Mouse (Mus musculus): ENCODE results near the gene Nedd8.

The Nedd8 gene

GRCm38 (mm10) chr14:55660636-55661035 is 11.3 kb downstream of the Nedd8 start:
- DNase-seq (ENCODE audit: low spot score), result no peak

GRCm38 (mm10) chr14:55659960-55660573 is 11.9 kb downstream of the Nedd8 start, which contains the start of gene Mdp1:
Gene Mdp1 (minus strand): TSS chr14:55660508.
- DNase-seq (ENCODE audit: low spot score), result peak; percentile 81

- DNase-seq (ENCODE audit: low spot score), result no peak
These were observed 13.9 kb downstream of the Nedd8 start for GRCm38 (mm10) chr14:55658011-55658410.

GRCm38 (mm10) chr14:55656935-55657334 is 15.0 kb downstream of the Nedd8 start:
- no peak for DNase-seq (ENCODE audit: low spot score)

DNA sequence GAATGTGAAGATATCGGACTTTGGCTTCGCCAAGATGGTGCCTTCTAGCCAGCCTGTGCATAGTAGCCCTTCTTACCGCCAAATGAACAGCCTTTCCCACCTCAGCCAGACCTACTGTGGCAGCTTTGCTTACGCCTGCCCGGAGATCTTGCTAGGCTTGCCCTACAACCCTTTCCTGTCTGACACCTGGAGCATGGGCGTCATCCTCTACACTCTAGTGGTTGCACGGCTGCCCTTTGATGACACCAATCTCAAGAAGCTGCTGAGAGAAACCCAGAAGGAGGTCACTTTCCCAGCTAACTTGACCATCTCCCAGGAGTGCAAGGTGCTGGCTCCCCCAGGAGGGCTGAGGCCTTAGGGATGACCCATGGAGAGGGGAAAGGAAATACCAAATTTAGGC is 20.4 kb downstream of the Nedd8 start:
- DNase-seq (ENCODE audit: low spot score), result no peak

GRCm38 (mm10) chr14:55649884-55650283 is 22.0 kb downstream of the Nedd8 start, which contains the start of gene Tssk4:
Gene Tssk4 (plus strand): TSS chr14:55650184.
- no peak for DNase-seq (ENCODE audit: low spot score)

DNA sequence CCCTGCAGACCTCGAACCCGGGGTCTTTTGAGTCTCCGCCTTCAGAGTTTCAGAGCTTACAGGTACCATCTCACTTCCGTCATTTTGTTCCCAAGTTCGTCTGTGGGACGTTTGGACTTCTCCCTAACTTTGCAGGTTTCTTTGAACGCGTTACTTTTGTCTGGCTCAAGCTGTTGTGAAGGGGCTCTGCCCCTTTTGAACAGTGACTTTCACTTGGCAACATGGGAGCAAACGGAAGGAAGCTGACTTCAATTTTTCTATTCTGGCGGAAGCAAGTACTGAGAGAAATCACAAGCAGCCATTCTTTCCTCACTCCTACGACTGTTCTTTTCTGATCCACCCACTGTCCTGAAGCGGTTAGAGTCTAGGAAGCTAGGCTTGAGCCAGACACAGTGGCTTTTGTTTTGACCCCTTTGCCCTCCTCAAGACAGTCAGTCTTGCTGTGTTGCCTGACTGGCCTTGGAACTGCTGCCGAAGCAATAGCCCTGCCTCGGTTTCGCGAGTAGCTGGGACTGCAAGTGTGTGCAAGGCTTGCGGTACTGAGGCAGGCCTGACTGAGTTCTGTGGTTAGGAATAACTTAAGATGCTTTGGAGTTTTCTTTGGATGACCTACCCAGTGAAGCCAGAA is 27.5 kb downstream of the Nedd8 start:
- DNase-seq (ENCODE audit: low spot score), result no peak

DNA sequence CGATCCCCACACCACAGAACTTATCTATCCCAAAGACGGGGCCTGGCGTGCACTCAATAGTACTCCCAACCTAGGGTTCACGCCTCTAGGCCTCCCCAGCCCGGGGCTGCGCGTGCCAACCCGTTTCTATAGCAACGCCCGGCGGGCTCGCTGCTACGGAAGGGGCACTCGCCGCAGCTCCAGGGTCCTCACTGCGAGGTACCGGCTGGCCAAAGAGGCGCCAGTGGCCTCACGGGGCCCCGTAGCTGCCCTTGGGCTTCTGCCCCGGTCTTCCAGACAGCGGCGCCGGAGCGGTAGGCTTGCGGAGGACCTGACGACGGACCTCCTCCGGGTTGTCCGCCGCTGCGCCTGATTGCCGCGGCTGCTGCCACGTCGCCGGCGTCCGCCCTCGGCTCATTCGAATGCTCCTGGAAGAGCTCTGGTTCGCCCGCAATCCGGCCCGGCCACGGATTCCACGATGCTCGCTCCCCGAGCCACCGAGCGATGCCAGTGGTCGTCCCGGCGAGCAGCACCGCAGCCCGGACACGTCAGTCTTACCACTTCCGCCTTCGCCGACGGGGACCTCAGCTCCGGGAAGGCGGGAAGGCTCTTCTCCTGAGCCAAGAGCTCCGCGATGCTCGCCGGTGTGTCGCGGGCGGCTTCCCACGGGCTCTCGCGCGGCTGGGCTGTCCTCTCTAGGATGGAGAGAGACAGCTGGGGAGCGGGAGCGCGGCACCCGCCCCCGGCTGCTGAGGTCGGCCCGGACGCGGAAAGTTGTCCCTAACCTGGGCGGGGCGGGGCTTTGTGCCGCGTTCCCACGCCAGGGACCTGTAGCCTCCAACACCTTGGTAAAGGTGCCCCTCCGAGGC is 28.6 kb downstream of the Nedd8 start, which contains the start of gene Tm9sf1:
Gene Tm9sf1, minus strand, starts transcription at position 747 of the 848 bp plus-strand sequence.
- DNase-seq (ENCODE audit: low spot score), result peak; percentile 75

DNA sequence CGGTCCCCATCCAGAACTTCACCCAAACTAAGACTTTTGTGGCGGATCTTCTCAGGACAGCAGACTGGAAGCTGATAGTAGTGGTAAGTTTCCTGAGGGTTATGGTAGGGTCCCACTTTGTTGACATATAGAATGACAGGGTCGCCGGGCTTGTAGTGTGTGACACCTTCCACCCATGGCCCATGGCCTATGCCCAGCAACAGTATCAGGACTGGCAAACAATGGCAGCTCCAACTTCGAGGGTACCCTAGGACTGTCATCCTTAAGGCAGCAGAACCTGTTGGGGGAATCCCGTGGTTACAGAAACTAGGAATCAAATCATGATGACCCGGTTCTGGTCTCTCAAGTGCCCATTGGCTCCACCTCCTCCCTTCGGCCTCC is 29.3 kb downstream of the Nedd8 start:
- DNase-seq (ENCODE audit: low spot score), result no peak

GRCm38 (mm10) chr14:55641291-55641690 is 30.6 kb downstream of the Nedd8 start:
- no peak for DNase-seq (ENCODE audit: low spot score)

GRCm38 (mm10) chr14:55640816-55641215 is 31.1 kb downstream of the Nedd8 start:
- no peak for DNase-seq (ENCODE audit: low spot score)

GRCm38 (mm10) chr14:55637795-55638194 is 34.1 kb downstream of the Nedd8 start, which contains the start of gene Gm49378:
Gene Gm49378 (minus strand): TSS chr14:55637895.
- DNase-seq (ENCODE audit: low spot score), result no peak

GRCm38 (mm10) chr14:55635523-55636007 is 36.4 kb downstream of the Nedd8 start, which contains the start of gene Ipo4:
Gene Ipo4 (minus strand): TSS chr14:55635957.
- DNase-seq (ENCODE audit: low spot score), result peak; percentile 76

DNA sequence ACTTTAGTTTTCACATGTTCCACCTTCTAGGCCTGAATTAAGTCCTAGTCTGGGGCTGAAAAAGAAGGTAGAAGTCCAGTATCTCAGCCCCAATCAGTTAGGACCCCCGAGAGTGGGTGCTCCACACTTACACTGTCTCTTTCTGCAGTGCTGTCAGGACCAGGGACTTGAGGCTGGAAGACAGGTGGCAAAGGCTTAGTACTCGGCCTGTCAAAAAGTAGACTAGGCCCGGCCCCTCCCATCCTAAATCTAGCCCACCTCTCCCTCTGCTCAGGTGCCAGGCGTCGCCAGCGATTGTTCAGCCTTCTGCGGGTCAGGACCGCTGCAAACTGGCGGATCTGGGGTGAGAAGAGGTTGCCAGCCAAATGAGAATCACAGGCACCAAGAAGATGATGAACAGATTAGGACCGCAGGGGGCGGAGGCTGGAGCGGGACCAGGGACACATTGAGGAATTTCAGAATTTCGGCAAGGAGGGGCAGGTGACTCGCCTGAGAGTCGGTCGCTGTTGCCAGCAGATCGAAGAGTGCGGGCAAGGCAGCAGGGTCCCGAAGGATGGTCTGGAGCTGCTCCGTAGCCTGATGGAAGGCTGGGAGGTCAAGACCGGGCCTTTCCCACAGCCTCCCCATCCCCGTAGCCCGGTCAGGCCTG is 36.9 kb downstream of the Nedd8 start:
- DNase-seq (ENCODE audit: low spot score), result no peak

DNA sequence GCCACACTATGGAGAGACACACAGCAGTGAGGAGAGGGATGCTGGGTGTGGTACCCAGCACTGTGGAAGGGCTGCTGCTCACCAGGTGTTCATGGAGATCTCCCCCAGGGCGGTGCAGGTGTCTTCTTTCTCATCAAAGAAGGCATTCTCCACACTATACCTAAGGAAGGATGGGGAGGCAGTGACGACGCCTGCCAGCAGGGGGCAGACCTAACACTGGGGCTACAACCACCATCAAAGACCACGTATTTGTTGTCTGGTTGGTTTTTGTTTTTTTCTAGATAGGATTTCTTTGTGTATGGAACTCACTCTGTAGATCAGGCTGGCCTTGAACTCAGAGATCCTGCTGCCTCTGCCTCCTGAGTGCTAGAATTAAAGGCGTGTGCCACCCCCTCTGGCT is 42.6 kb downstream of the Nedd8 start:
- DNase-seq (ENCODE audit: low spot score), result no peak

DNA sequence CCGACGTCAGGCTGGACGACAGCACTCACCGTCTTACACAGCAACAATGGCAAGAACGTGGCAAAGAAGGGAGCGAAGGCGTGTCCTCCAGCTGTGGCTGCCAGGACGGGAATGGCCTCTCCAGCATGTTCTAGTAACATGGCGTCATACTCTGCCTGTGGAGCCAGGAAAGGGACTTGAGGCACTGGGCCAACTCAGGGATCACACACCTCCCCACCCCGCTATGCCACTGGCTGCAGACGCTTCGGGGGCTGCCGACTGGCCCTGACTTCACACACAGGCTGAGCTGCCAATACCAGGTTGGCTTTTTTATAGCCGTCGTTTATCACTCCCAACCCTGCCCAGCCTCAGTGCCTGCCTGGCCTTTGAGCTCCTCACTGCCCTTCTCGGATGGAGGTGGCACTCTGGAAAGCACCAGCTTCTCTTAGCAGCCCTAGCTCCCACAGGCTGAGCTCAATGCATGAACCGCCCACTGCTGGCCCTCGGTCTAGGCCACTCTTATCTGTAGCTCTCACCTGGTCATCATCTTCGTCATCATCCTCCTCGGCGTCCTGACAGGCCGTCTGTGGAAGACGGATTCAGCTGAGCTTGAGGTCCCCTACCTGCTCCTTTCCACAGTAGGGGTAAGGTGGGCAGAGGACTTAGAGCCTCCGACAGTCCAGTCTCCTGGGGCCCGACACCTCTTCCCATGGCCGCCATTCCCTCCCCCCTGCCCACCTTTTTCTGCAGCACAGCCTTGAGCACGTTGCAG is 43.7 kb downstream of the Nedd8 start:
- no peak for DNase-seq (ENCODE audit: low spot score)

GRCm38 (mm10) chr14:55618486-55619195 is 53.3 kb downstream of the Nedd8 start:
- peak; percentile 67 for DNase-seq (ENCODE audit: low spot score)

- DNase-seq (ENCODE audit: low spot score), result no peak
These were observed 54.1 kb downstream of the Nedd8 start, which contains the start of gene Rec8 for GRCm38 (mm10) chr14:55617822-55618221. Gene Rec8 (plus strand): TSS chr14:55618037.

- no peak for DNase-seq (ENCODE audit: low spot score)
These were observed 55.1 kb downstream of the Nedd8 start for GRCm38 (mm10) chr14:55616844-55617243.

- DNase-seq (ENCODE audit: low spot score), result no peak
These were observed 56.0 kb downstream of the Nedd8 start for GRCm38 (mm10) chr14:55615876-55616275.
